Mouse (Mus musculus) megakaryocyte, embryonic 14.5 days (primary cell): ENCODE measurements around the gene Ak5. TPM values are rescaled to one million over a fixed set of nuclear protein-coding genes. Genes with fewer than 3 reads are reported as not detected.

Experiments
- H3K27me3 ChIP-seq: replicated peaks from 2 replicates; pipeline ENCODE3; 2012; ENCODE audit warnings: inconsistent platforms
- H3K36me3 ChIP-seq: replicated peaks from 2 replicates; pipeline ENCODE3; 2012; ENCODE audit warnings: low read length, inconsistent platforms, mixed read lengths
- H3K4me1 ChIP-seq: 2 replicates; pipeline ENCODE4 v1.6.1; 2012; ENCODE audit warnings: inconsistent platforms
- H3K4me3 ChIP-seq: replicated peaks from 2 replicates; pipeline ENCODE3; 2012; ENCODE audit warnings: moderate library complexity, mild to moderate bottlenecking, inconsistent platforms
- H3K9me3 ChIP-seq: 2 replicates; pipeline ENCODE4 v1.6.1; 2012; ENCODE audit warnings: inconsistent platforms
- FLI1 ChIP-seq: IDR thresholded peaks from 2 replicates; pipeline ENCODE4 v1.6.1; 2012; ENCODE audit warnings: low read length, inconsistent platforms, mixed read lengths
- GATA1 ChIP-seq: IDR thresholded peaks from 3 replicates; pipeline ENCODE4 v1.6.1; 2012; ENCODE audit warnings: mixed read lengths, low read length, inconsistent platforms, borderline replicate concordance
- polyA plus RNA-seq: library from polyadenylated mRNA; stranded (reverse); fragments of >175 nt; gene quantifications from 2 replicates; pipeline ENCODE4 v1.2.3, GENCODE M21; 2012; ENCODE audit warnings: low replicate concordance; ENCODE audit not compliant: insufficient read depth

The Ak5 gene
- polyA plus RNA-seq, 1 experiment, result 0.31 TPM

- Histone ChIP-seq H3K4me1 (peaks cover 18% of the 10 kb centered on the region), H3K27me3 (peaks cover 12% of the 10 kb centered on the region), H3K9me3 (no peaks in the 10 kb centered on the region), H3K4me3 (no peak overlapping the region), H3K36me3 (no peaks in the 10 kb centered on the region)
- no peak for TF ChIP-seq FLI1
- TF ChIP-seq GATA1, result no peak
These were observed 169.0 kb downstream of the Ak5 start for GRCm38 (mm10) chr3:152498968-152499696.

DNA sequence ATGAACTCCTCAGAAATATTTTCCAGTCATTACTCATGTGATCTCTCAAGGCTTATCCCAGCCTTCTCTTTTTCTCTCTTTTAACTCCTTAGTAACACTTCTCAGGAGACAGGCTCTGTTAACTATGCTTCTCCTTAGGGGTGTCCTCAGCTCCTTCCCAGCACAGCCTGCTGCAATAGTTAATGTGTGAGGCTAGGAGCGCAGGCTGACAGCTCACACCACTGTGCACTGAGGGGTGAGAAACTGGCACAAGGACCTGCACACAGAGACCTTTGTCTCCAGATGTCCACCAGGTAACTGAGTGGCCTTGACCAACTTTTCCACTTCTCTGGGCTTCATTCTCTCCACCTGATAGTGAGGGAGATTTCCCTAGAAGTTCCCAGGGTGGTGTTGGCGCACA is 170.3 kb downstream of the Ak5 start:
- TF ChIP-seq FLI1 (no peak), GATA1 (no peak)
- Histone ChIP-seq H3K9me3 (no peaks in the 10 kb centered on the region), H3K4me3 (no peak overlapping the region), H3K27me3 (peaks cover 12% of the 10 kb centered on the region), H3K4me1 (peaks cover 18% of the 10 kb centered on the region), H3K36me3 (no peaks in the 10 kb centered on the region)

GRCm38 (mm10) chr3:152497084-152497483 is 171.1 kb downstream of the Ak5 start:
- H3K27me3 ChIP-seq, result peaks cover 15% of the 10 kb centered on the region
- H3K9me3 ChIP-seq, result no peaks in the 10 kb centered on the region
- no peak for TF ChIP-seq GATA1
- TF ChIP-seq FLI1, result no peak
- no peak overlapping the region for H3K4me3 ChIP-seq
- peaks cover 21% of the 10 kb centered on the region for H3K4me1 ChIP-seq
- H3K36me3 ChIP-seq, result no peaks in the 10 kb centered on the region

GRCm38 (mm10) chr3:152495415-152495898 is 172.7 kb downstream of the Ak5 start:
- H3K36me3 ChIP-seq, result no peaks in the 10 kb centered on the region
- H3K4me3 ChIP-seq, result no peak overlapping the region
- H3K27me3 ChIP-seq, result peaks cover 17% of the 10 kb centered on the region
- TF ChIP-seq GATA1 (no peak), FLI1 (no peak)
- peaks cover 16% of the 10 kb centered on the region for H3K4me1 ChIP-seq
- no peaks in the 10 kb centered on the region for H3K9me3 ChIP-seq

- Histone ChIP-seq H3K4me3 (no peak overlapping the region), H3K27me3 (peaks cover 20% of the 10 kb centered on the region), H3K36me3 (no peaks in the 10 kb centered on the region), H3K9me3 (no peaks in the 10 kb centered on the region), H3K4me1 (peaks cover 16% of the 10 kb centered on the region)
- no peak for TF ChIP-seq GATA1
- no peak for TF ChIP-seq FLI1
These were observed 173.3 kb downstream of the Ak5 start for GRCm38 (mm10) chr3:152494667-152495360.

GRCm38 (mm10) chr3:152493813-152494212 is 174.3 kb downstream of the Ak5 start:
- Histone ChIP-seq H3K4me1 (peaks cover 16% of the 10 kb centered on the region), H3K9me3 (no peaks in the 10 kb centered on the region), H3K27me3 (peaks cover 21% of the 10 kb centered on the region), H3K4me3 (no peak overlapping the region), H3K36me3 (no peaks in the 10 kb centered on the region)
- TF ChIP-seq GATA1 (no peak), FLI1 (no peak)

GRCm38 (mm10) chr3:152492241-152492640 is 175.9 kb downstream of the Ak5 start:
- Histone ChIP-seq H3K9me3 (peaks cover 3% of the 10 kb centered on the region), H3K4me1 (peaks cover 11% of the 10 kb centered on the region), H3K36me3 (no peaks in the 10 kb centered on the region), H3K4me3 (no peak overlapping the region), H3K27me3 (peaks cover 21% of the 10 kb centered on the region)
- no peak for TF ChIP-seq FLI1
- no peak for TF ChIP-seq GATA1

GRCm38 (mm10) chr3:152490423-152490822 is 177.7 kb downstream of the Ak5 start:
- Histone ChIP-seq H3K36me3 (no peaks in the 10 kb centered on the region), H3K27me3 (peaks cover 18% of the 10 kb centered on the region), H3K4me1 (peaks cover 11% of the 10 kb centered on the region), H3K9me3 (peaks cover 17% of the 10 kb centered on the region), H3K4me3 (no peak overlapping the region)
- TF ChIP-seq FLI1, result no peak
- TF ChIP-seq GATA1, result no peak

DNA sequence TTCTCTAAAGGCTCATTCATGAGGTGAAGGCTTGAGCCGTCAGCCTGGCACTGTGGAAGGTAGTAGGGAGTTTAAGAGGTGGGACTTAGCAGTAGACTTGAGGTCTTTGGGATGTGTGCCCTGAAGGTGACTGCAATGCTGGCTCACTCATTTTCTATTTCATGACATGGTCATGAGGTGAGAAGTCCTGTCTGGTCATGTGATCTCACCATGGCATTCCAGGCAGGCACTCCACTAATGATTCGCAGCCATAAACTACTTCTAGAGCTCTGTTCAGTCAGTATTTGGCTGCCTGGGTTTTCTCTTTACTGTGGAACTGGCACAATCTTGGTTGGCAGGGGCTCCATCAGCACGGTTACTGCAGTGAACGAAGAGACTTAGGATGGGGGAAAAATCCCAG is 179.2 kb downstream of the Ak5 start:
- H3K27me3 ChIP-seq, result peaks cover 11% of the 10 kb centered on the region
- no peak overlapping the region for H3K4me3 ChIP-seq
- H3K36me3 ChIP-seq, result no peaks in the 10 kb centered on the region
- H3K9me3 ChIP-seq, result peaks cover 22% of the 10 kb centered on the region
- no peak for TF ChIP-seq GATA1
- no peak for TF ChIP-seq FLI1
- H3K4me1 ChIP-seq, result 0 out of 2 replicates have a peak, but pooled peaks cover 4% of the 10 kb centered on the region

GRCm38 (mm10) chr3:152484206-152484605 is 184.0 kb downstream of the Ak5 start:
- Histone ChIP-seq H3K36me3 (no peaks in the 10 kb centered on the region), H3K4me3 (no peak overlapping the region), H3K4me1 (peaks cover 8% of the 10 kb centered on the region), H3K9me3 (peaks cover 22% of the 10 kb centered on the region), H3K27me3 (peaks cover 4% of the 10 kb centered on the region)
- no peak for TF ChIP-seq FLI1
- no peak for TF ChIP-seq GATA1
